Mouse (Mus musculus) heart, postnatal 25 days (tissue): ENCODE data around the gene Mxi1. TPM values are rescaled to one million over a fixed set of nuclear protein-coding genes. Genes with fewer than 3 reads are reported as not detected.

Source experiments
- DNase-seq: peaks from one replicate; pipeline ENCODE4 v3.0.0; 2022; ENCODE audit warnings: low spot score
- intact Hi-C: fragments of 180-260 bp; cut with DNase I; formaldehyde crosslinking; loops from one replicate; pipeline ENCODE4 v1.15.1; 2025
- total RNA-seq, 2 experiments: library from RNA; stranded (reverse); gene quantifications; 2 replicates each; pipeline ENCODE4 v1.2.3; 2021

Gene Mxi1
- total RNA-seq, 2 experiments from 2014 or later, result 41.8 to 44.4 TPM

DNA sequence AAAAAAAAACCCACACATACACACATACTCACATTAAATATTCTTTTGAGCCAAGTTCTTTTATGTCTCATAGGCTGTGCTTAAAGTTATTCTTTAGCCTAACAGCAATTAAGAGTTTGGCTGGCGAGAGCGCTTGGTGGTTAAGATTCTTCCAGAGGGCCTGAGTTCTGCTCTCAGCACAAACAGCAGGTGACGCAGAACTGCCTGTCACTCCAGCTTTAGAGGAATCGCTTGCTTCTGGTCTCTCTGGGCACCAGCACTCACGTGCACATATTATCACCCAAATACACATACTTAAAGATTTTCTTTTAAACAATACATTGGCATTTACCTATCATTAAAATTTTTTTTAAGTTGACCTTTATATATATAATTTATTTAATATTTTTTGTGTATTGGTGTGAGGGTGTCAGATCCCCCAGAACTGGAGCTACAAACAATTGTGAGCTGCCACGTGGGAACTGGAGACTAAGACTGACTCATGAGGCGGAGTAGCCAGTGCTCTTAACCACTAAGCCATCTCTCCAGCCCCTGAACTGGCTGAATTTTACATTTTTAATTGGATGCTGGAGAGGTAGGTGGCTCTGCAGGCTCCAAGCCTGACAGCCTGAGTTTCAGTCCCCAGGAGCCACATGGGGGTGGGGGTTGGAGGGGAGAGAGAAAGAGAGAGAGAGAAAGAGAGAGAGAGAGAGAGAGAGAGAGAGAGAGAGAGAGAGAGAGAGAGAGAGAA, 44.1 kb downstream of the Mxi1 start:
- no peak for DNase-seq
- intact Hi-C loops, result no loop called here

DNA sequence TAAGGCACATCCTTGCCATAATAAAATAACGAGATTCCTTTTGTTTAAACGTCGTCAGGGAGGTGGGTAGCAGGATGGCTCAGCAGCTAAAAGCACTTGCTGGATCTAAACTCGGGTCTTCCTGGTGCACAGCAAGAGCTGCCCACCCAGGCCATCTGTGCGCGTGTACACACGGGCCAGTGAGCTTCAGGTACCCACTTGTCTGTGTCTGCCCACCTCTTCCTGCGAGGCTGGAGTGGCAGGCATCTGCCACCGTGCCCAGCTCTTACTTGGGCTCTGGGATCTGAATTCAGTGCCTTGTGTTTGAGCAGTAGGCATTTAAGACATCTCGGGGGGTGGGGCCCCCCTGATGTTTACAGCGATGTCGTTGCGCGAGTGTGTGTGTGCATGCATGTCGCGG, 44.7 kb downstream of the Mxi1 start:
- intact Hi-C loops, result no loop called here
- DNase-seq, result no peak

DNA sequence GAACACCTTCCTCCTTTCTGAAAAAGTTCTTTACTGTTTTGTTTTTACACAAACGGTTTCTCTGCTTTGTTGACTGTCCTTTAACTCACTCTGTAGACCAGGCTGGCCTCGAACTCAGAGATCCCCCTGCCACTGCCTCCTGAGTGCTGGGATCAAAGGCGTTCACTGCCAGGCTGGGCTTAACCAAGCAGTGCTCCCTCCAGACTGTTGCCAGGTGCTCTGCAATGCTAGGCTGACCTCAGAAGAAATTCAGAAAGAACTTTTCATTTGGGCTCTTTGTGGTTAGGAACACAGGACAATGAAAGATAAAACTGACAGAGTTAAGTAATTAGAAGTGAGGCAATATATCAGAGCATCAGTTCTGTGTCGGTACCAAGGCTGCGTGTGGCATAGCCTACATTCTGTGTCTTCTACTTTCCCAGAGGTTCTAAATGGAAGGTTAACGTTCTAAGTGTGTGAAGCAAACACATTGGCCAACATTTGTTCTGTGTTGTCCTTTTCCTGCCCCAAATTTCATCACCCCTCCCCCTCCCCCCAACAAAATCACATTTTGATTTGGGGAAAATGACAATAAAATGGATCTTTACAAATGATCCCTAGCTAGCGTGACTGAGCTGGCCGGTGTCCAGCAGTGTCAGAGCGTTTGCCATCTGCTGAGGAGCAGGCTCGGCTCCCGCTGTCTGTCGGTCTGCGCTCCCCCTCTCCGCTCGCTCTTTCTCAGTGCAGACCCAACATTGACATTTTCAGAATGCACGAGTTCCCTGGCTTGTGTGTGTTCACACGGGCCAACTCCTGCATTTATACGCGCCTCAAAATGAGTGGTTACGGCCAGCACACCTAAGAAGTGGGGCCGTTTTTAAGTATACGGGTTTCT, 49.1 kb downstream of the Mxi1 start:
- intact Hi-C loops, result loop anchor here (10.0 kb wide), 1 partner anchor 215 kb away; the partner anchor contains the start of gene Add3
- DNase-seq, result no peak

DNA sequence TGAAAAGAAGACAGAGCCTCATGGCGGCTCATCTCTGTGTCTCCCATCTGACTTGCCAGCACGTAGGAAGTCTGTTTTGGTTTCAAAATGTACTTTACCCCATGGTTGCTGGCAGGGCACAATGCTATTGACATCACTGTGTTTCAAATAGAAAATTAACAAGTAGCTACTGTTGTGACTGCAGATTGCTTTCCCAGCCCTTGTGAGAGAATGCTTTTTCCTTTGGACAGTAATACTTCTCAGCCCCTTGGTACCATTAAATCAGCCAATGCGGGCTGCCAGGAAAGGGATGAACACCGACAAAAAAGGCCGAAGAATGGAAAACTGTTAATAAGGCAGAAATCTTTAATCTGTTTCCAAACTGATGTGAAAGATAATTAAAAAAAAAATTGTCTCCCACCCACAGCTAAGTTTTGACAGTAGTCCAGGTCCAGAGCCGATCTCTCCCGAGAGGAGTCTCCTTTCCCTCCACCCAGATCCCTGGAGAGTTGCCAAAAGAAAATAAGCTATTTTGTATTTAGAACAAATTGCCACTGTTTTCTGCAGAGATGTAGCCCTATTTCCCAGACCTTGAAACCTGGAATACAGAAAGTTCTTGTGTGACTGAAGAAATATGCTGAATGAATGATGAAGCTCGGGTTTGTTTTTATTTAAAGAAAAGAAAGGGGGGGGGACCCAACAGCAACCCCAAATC, 50.1 kb downstream of the Mxi1 start:
- no peak for DNase-seq
- intact Hi-C loops, result loop anchor here (10.0 kb wide), 1 partner anchor 216 kb away; the partner anchor contains the start of gene Add3

DNA sequence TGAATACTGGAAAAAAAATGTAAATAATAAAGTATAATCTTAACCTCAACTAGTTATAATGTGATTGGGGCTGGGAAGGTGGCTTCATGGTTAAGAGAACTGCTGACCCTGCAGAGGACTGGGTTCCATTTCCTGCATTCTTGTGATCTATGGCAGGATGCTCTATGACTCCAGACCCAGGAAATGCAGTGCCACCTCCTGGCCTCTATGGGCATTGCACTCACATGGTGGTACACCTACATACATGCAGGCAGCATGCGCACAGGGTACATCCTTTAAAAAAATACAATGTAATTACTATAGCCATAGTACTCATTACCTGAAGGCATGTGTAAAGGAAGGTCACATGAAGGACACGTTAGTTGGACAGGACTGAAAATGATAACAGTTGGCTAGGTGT, 52.6 kb downstream of the Mxi1 start:
- intact Hi-C loops, result loop anchor here (10.0 kb wide), 1 partner anchor 218 kb away; the partner anchor contains the start of gene Add3
- DNase-seq, result no peak

DNA sequence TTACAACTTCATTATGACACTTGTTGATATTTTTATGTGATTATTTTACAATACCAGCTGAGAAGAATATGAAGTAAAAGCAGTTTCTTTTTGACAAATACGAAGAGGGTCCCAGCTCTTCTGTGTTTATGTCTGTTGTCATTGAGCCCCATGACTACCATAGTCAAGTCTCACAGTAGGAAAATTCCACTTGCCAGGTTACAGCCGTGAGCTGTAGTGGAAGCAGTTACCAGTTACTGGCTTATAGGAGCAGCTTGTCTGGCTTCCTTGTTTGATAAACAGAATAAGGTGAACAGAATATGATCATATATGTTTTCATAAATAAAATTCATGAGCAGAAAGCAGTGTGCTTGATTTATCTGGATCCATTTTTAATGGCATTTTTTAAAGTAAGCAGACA, 54.2 kb downstream of the Mxi1 start:
- intact Hi-C loops, result loop anchor here (10.0 kb wide), 1 partner anchor 220 kb away; the partner anchor contains the start of gene Add3
- DNase-seq, result no peak

DNA sequence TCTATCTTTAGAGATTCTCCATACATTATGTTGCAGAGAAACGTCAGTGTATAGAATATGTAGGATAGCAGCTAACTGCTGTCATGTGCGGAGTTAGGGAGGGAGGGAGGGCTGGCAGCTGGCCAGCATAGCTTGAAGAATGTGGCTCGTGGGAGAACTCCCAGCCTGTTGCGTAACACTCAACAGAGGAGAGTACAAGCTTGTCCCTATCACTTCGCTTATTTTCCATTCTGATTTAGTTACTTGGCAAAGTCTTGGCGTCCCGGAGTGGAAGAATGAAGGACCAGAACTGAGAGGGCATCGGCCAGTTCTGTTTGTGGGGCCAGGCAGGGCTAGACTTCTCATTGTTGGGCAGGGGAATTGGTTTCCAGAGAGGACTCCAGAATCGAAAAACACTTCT, 54.6 kb downstream of the Mxi1 start:
- DNase-seq, result peak; percentile 48
- intact Hi-C loops, result loop anchor here (5.0 to 10.0 kb wide), 3 partner anchors 53 to 358 kb away; partner anchors contain the start of genes Add3 and Mxi1

DNA sequence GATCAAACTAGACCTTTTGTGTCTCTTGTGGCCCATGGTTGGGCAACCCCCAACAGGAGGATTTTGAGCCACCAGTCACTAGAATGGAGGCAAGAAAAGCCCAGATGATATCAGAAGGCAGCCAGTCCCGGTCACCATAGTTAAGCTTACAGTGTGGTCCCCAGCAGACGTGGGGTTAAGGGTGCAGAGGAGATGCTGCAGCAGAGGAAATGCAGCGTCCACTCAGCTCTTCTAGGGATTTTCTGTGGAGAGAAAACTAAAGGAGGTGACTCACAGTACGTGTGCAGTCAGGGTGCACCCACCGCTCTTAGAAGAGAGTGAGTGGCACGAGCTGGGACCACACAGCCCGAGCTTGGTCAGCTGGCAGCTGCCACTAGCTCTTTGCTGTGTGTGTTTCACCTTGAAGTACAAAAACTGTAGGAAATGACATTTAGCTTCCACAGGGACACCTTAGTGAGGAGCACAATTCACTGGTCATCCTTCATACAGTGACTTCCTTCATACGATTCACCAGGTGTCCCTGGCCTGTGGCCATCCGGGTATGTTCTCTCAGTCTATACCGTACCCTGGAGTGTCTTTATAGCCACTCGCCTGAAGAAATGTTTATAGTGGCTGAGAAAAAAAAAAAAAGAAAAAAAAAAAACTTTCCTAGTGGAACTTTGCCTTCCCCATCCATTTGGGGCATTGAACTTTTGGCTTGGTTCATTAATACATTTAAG, 55.9 kb downstream of the Mxi1 start:
- no peak for DNase-seq
- intact Hi-C loops, result loop anchor here (5.0 to 10.0 kb wide), 3 partner anchors 54 to 359 kb away; partner anchors contain the start of genes Add3 and Mxi1

DNA sequence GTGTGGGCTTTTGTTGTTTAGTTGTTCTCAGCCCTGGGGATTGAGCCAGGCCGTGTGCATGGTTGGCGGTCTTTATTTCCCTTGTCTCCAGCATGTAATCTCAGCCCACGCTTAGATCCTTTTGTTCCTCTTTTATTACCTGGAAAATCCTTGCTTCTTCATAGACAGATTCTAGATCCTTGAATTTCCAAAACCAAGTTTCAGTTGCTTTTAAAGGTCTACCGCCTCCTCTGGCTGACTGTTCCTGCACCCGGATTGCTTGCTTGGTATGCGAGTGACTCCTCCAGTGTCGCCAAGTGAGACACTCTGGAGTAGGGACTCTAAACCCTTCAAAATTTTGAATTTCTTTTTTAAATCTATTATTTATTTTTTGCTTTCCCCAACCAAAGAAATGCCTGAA, 56.6 kb downstream of the Mxi1 start:
- intact Hi-C loops, result loop anchor here (5.0 to 10.0 kb wide), 3 partner anchors 55 to 360 kb away; partner anchors contain the start of genes Add3 and Mxi1

DNA sequence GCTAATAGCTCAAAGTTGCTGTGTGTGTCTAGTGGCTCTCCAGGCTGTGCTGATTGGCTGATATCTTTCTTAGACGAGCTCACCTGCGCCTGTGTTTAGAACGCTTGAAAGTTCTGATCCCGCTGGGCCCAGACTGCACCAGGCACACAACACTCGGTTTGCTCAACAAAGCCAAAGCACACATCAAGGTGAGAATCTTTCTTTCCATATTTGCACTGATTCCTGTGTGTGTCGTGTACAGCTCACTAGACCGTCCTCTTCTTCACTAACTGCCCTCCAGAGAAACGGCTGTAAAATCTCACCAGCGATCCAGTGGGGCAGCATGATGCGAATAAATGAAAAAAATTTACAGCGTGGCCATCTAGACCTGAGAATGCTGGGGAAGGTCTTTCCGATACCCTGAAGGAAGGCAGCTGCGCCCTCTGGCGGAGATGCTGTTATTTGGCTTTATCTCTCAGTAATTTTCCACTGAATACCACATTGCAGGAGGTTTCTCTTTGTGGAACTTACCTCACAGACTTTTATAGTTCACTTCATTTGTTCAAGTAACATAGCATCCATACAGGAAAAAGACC, 59.2 kb downstream of the Mxi1 start:
- peak; percentile 35 for DNase-seq
- intact Hi-C loops, result loop anchor here (1.0 to 10.0 kb wide), 5 partner anchors 39 to 362 kb away; partner anchors contain the start of genes Add3 and Mxi1

More for the DNA sequence above, 56.6 kb downstream of the Mxi1 start:
- no peak for DNase-seq

DNA sequence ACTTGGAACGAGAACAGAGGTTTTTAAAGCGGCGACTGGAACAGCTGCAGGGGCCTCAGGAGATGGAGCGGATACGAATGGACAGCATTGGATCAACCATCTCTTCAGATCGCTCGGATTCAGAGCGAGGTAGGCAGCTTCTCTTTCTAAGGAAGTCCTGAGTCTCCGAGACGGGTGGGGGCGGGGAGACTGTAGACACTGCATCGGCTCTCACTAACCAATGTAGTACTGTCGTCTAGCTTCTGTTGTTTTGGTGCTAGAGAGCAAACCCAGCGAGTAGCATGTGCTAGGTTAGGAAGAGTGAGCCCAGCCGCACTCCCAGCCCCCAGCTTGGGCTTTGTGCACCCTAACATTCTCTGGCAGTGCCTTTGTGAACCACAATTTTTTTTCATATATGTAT, 59.9 kb downstream of the Mxi1 start:
- DNase-seq, result no peak
- intact Hi-C loops, result no loop called here

DNA sequence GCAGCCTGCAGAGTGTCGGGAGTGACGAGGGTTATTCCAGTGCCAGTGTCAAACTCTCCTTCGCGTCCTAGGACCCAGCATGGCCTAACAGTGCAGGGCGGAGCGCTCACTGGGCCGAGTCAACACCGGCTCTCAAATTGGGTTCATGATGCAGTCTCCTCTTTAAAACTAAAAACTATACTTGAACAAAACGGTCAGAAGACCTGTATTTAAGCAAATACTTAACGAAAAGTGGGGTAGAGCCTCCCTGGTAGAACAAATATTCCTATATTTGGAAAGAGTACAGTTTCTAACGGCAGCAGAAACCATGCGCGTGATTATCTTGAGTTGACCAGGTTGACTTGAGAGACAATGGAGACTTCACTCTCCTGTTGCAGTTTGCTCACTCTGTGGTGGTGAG, 61.3 kb downstream of the Mxi1 start, which contains the start of gene Gm10197:
TSS of gene Gm10197 (minus strand) at position 101 of the 400 bp plus-strand sequence.
- intact Hi-C loops, result no loop called here
- no peak for DNase-seq

DNA sequence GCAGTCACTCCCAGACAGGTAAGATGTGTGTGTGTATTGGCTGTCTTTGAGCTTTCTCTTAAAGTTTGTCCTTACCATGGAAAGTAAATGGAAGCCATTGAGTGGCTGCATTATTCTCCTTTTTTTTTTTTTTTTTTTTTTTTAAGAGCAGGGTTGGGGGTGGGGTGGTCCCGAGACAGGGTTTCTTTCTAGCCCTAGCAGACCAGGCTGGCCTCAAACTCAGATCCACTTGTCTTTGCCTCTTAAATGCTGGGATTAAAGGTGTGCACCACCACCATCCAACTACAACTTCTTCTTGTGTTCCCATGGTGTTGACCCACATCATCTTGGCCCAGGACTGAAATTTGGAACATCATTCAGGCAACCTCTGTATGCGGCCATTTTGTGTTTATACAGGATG, 63.3 kb downstream of the Mxi1 start:
- intact Hi-C loops, result no loop called here
- DNase-seq, result no peak

DNA sequence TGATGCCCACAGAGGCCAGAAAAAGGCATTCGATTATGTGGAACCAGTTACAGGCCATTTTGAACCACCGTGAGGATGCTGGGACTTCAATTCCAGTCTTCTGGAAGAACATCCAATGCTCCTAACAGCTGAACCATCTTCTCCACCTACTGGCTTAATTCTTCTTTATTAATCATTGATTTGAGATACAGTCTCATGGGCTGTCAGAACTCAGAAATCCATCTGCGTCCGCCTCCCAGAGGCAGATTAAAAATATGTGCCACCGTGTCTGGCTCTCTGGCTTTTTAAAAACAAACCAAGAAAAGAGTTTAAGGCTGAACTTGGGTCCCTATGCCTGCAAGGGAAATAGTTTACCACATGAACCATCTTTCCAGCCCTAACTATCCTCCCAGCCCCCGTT, 65.0 kb downstream of the Mxi1 start:
- intact Hi-C loops, result no loop called here
- no peak for DNase-seq

DNA sequence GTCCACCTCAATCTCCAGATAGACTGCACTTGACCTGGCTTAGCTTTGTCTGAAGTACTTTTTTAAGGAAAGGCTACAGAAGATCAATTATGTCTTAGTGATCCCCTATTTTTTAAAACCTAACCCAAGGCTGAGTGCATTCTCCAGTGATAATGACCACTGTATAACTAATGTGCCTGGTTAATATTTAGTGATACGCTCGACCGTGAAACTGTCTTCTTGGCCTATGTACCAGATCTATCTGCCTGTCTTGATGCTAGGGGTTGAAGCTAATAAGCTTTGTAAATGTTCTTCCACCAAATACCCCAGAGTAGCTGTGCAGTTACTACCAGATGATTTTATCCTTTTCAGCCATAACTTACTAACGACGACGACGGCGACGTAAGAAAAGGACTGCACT, 65.5 kb downstream of the Mxi1 start:
- intact Hi-C loops, result no loop called here

DNA sequence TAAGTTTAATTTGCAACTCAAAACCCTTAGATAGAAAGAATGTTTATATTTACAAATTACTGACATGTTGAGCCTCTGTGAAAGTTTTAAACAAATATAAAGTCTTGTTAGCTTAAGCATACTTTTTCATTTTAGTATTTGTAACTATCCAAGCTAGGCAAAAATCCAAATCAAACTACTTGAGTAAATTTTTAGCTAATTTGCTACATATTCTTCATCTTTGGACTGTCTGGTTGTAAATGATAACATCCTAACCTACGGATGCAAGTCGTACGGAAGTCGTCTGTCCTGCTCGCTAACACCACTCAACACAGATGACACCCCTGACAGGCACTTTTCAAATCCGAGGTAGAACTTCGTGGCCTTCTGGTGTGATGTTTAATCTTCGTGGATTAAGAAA, 67.3 kb downstream of the Mxi1 start:
- no peak for DNase-seq
- intact Hi-C loops, result no loop called here

More for the DNA sequence above, 65.5 kb downstream of the Mxi1 start:
- DNase-seq, result no peak

DNA sequence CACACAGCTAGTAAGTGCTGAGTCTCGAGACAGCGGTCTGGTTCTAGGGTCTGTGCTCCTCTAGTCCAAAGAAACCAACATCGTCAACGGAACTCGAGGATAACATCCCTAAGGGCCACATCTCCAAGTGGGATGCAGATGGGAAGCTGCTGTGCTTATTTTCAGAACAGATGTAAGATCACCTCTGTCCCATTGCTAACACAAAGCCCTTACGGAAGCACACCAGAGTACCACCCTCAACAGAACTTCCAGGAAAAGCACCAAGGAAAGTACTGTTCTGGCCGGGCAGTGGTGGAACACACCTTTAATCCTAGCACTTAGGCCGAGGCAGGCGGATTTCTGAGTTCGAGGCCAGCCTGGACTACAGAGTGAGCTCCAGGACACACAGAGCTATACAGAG, 68.1 kb downstream of the Mxi1 start:
- DNase-seq, result no peak
- intact Hi-C loops, result no loop called here

DNA sequence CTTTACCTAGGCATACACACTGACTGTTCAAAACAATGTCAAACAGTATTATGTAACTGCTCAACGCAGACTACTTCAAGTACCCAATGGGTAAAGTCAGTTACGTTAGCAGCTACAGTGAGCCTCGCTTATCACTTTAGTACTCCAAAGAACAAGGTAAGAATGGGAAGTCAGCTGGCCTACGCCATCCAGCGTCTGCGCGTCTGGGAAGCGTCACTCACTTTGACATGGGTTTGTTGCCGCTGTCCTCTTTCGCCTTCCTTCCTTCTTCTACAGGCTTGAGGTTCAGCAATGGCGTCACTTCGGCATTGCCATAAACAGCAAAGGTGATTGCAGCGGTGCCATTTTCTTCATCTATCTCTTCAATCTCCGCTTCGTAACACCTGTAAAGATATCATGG, 73.0 kb downstream of the Mxi1 start:
- intact Hi-C loops, result no loop called here
- no peak for DNase-seq

DNA sequence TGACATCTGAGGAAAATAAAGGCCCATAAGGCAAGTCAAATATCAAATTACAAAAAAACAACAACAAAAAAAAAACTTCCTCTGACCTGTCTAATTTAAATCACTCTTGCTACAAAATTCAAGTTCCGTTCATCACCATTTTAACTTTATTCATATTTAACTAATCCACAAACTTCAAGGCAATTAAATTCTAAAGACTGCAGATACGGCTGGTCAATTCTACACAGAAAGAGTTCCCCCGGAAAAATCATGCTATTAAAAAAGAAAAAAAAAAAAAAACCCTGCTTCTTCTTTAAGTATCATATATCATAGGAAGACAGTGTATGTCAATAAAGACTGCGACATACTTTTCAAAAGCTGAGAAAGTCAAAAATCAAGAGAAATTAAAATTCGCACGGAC, 79.1 kb downstream of the Mxi1 start:
- intact Hi-C loops, result no loop called here
- DNase-seq, result no peak
